Mouse (Mus musculus): ENCODE data around the gene Gm11568.
"Not testable (repeated sequence)": the region's sequence is repeated elsewhere in the genome, so short reads cannot be mapped to it uniquely, and the experiment has no call there.

Gene Gm11568

GRCm38 (mm10) chr11:99857617-99858016, at the start of gene Gm11568:
Gene Gm11568, plus strand, starts transcription at chr11:99857917.
- DNase-seq = no peak

- DNase-seq = not testable (repeated sequence)
These were observed 47.9 kb upstream of the Gm11568 start, which contains the start of gene Krtap4-13 for GRCm38 (mm10) chr11:99809792-99810191. Gene Krtap4-13, minus strand, starts transcription at chr11:99809892.

GRCm38 (mm10) chr11:99815566-99815965, 42.2 kb upstream of the Gm11568 start, which contains the start of gene Gm11564:
Gene Gm11564, minus strand, starts transcription at chr11:99815666.
- DNase-seq = not testable (repeated sequence)

- DNase-seq = no peak
These were observed 19.8 kb upstream of the Gm11568 start, which contains the start of gene 2300003K06Rik for GRCm38 (mm10) chr11:99837966-99838365. Gene 2300003K06Rik, minus strand, starts transcription at chr11:99838066.

- DNase-seq = no peak
These were observed 15.5 kb upstream of the Gm11568 start for GRCm38 (mm10) chr11:99842185-99842584.

GRCm38 (mm10) chr11:99846746-99847145, 11.0 kb upstream of the Gm11568 start:
- DNase-seq = no peak

- DNase-seq = no peak
These were observed 6.2 kb upstream of the Gm11568 start, which contains the start of gene Krtap4-16 for GRCm38 (mm10) chr11:99851508-99851907. Gene Krtap4-16, minus strand, starts transcription at chr11:99851608.

GRCm38 (mm10) chr11:99854121-99854520, 3.6 kb upstream of the Gm11568 start:
- no peak for DNase-seq

GRCm38 (mm10) chr11:99858761-99859160, 1.0 kb downstream of the Gm11568 start:
- DNase-seq = no peak

- not testable (repeated sequence) for DNase-seq
These were observed 6.5 kb downstream of the Gm11568 start, which contains the start of gene Gm11559 for GRCm38 (mm10) chr11:99864176-99864575. Gene Gm11559, plus strand, starts transcription at chr11:99864476.

- not testable (repeated sequence) for DNase-seq
These were observed 15.4 kb downstream of the Gm11568 start, which contains the start of gene Krtap9-1 for GRCm38 (mm10) chr11:99873089-99873488. Gene Krtap9-1, plus strand, starts transcription at chr11:99873389.

GRCm38 (mm10) chr11:99878887-99879286, 21.2 kb downstream of the Gm11568 start, which contains the start of gene Gm11567:
Gene Gm11567, plus strand, starts transcription at chr11:99879187.
- DNase-seq = not testable (repeated sequence)

GRCm38 (mm10) chr11:99907620-99908019, 49.9 kb downstream of the Gm11568 start, which contains the start of gene Krtap31-1:
Gene Krtap31-1, plus strand, starts transcription at chr11:99907920.
- no peak for DNase-seq
